Mouse (Mus musculus) lung, postnatal 0 days (tissue): ENCODE data around the gene A230050P20Rik.

ENCODE experiments used
- CTCF ChIP-seq: IDR thresholded peaks from 2 replicates; pipeline ENCODE4 v1.5.1; 2016; ENCODE audit warnings: antibody characterized with exemption, mild to moderate bottlenecking
- EP300 ChIP-seq: IDR thresholded peaks from 2 replicates; pipeline ENCODE4 v1.6.1; 2016; ENCODE audit warnings: antibody characterized with exemption, mild to moderate bottlenecking, control low read depth

DNA sequence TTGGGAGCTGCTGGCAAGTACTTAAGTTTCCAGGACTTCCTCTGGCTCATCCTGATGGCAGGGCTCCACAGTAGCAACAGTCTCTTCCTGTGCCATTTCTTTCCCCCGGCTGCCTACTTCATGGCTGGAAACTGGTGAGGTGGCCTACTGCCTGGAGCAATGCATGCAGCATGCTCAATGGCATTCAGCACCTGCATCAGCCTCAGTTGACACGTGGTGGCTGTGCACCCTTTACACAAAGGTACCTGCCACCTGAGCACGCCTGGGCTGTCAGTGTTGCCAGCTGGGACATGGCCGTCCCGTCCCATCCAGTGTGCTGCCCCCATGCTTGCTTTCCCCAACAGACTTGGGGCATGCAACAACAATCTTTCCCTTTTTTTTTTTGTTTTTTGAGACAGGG, 24.6 kb downstream of the A230050P20Rik start:
- TF ChIP-seq CTCF (no peak), EP300 (no peak)
